Mouse (Mus musculus) neutrophil, adult 5-6 weeks (primary cell): ENCODE measurements around the gene Grb14. TPM values are rescaled to one million over a fixed set of nuclear protein-coding genes. Genes with fewer than 3 reads are reported as not detected.

Experiments used
- ATAC-seq: fragments of 151-379, 151-347 bp; 2 replicates; pipeline ENCODE4 v1.8.0; 2017; ENCODE audit warnings: mild to moderate bottlenecking, moderate TSS enrichment; ENCODE audit not compliant: insufficient number of reproducible peaks, poor library complexity, low FRiP score, severe bottlenecking; ENCODE audit errors: extremely low read depth
- total RNA-seq: library from RNA; stranded (forward); fragments of 200-1000 nt; gene quantifications from 2 replicates; pipeline ENCODE4 v1.2.3, GENCODE M21; 2017

Grb14 gene
- total RNA-seq, 1 experiment from 2014 or later: not detected

DNA sequence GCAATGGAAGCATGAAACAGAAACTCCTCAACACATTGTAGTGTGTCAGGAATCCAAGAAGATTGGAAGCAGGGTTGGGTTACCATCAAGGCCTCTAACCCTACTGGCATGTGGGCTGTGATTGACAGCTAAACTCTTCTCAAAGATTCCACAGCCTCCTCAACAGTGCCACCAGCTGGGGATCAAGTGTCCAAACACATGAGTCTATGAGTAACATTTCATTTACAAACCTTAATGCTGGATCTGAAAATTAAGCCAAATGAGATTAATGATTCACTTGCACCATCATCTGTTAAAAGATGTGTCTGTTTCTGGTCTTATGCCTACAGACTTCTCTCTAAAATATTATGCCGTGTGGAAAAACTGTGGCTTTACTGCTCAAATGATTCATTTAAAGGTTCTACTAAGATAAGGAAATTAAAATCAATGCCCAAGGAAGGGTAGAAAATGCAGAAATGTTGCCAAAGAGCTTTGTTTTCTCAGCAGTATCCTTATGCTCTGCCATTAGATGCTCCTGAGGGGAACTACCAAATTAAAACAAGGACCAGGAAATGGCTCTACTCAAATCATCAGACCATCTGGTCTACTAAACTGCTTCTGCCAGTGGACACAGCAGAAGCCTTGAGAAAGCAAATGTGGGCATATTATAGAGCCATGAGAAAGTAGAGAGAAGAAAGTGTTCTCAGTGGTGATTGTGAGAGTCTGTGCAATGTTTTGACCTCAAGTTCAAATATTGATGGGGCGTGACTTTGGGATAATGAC lies 35.2 kb downstream of the Grb14 start:
- ATAC-seq: no peak

DNA sequence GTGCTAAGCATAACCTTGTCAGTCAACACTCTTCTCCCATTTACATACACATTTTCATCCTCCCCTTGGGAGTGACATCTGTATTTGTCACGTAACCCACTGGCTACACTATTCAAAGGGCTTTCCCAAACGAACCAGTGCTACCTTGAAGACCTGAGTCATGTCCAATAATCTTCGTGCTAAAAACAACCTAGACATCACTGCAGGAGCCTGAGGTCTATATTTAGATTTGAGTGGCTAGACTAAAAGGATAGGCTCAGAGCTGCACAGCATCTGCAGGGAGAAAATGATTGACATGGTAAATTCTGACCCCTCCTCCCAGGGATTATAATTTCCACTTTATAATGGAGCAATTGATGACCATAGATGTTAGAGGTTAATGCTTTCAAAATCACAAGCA lies 37.0 kb downstream of the Grb14 start:
- ATAC-seq: no peak

DNA sequence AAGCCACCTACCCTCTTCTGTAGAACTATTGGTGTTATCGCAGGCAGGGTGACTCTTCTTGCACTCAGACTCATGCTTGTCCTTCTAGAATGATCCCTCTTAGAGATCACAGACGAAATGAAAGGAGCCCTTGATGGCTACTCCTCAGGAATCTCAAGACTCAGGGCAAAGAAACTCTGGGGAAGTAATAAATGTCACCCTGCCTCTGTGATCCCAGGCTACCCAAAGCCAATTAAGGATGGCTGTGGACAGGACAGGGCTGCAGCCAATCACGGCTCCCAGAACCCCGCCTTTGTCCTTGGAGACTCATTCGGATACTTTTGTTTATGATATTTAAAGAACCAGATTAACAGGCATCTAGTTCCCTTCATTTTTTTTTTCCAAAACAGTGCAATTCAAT lies 49.2 kb downstream of the Grb14 start:
- ATAC-seq: no peak

DNA sequence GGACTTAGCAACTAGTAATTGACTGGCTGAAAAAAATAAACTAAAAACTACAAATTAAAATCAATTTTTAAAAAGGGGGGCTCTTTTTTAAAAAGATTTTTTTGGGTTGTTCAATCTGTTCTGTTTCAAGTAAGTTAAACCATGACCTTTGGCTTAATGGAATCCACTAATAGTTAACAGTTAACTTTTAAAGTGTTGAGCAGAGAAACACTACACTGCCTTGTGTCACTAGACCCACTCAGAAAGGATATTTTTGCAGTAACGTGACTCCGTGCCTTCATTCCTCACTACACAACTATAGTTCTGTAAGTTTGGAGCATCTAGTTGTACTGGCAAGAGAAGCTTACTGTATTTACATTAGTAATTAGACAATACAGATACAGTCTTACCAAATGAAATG lies 50.2 kb downstream of the Grb14 start:
- no peak for ATAC-seq

DNA sequence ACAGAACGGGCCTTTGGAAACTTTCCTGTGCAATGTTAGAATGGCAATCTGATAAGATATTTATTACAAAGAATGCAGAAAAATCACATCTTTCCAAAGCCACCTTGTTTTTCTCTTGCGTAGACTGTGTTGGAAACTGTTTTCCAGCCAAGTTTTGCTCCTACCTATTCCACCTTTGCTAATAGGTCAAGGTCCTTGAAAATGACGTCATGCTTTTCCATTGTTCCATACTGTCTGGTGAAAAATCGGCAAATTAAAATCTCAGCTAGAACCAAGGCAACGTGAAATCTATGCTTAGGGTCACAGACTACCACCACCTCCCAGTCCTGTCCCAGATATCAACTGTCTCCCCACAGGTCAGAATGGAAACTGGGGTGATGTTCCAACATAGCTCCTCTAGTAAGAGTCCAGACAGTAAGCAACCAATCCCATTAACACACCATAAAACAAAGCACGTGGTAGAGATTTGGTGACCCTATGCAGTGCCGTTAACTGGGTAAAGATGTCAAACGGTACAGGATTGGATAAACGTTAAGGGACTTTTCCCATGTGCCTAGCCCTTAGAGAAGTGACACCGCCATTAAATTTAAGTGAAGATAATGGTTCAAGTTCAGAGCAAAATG lies 50.9 kb downstream of the Grb14 start:
- no peak for ATAC-seq

DNA sequence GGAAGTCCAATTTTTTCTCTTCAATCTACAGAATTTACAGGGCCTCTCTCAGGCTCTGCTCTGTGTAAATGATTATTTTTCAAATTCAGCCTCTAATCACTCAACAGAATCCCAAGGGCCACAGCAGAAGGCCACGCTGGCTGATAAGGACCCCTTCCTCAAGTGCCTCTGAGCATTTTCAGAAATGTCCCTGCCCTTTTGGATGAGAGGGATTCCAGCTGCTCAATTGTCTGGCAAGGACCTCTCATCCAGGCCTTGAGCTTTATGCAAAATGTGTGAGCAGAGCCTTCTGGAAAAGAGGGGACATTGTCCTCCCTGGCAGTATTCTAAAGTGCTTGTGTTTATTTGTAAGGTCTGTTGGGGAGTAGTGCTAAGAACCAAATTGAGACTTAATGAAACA lies 51.7 kb downstream of the Grb14 start:
- no peak for ATAC-seq

DNA sequence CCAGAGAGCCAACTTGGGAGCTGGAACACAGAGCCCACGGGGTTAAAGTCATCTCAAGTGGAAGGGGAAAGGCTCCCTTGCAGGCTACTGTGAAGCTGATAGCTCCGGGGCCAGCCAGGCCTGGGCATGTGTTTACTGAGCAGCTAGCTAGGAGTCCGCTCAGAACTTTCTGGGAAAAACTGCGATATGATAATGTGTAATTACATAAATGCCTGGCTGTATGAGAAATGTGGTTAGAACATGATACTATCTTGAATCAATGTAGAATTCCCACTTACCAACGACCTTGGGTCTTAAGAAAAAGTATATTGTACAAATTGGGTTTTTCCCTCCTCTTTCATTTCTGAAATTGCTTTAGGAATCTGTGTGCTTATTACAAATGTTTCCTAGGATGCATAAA lies 53.0 kb downstream of the Grb14 start:
- no peak for ATAC-seq

DNA sequence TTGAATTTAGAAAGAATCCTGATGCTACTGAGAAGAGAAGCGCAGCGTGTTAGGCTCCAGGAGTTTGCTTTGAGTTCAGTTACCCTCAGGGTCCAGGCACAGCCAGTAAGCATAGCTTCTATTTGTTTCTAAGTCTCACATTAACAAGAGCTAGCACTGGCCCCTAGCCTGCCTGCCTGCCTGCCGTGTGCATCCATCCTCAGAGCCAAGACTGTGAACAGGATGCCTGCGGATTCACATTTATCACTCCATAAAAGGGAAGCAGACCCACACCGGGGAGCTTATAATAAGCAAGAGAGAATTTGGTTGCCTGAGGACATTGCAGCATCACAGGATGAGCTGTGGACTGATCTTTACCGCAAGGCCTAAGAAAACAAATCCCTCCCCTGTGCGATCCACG lies 53.8 kb downstream of the Grb14 start:
- no peak for ATAC-seq

DNA sequence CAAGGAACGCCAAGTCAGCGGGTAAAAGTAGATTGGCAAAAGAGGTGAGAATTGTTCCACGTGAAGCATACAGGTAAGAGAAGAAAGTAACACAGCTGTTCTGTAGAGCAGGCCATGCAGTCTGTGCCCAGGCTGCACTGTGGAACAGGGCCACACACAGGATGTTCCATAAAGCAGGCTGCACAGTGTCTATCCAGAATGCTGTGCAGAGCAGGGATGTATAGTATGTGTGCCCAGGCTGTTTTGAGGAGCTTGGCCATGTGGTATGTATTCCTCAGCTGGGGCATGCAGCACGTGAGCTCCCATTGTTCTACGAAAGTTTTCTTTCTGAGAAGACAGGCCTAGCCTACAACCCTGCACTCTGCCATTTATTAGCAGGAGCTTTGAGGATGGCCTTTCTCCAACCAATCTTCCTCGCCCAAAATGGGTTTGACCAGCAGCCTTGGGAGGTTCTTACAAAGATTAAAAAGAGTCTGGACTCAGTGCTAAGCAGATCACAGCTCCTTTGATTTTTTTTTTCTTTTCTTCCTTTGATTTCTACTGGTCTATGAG lies 57.8 kb downstream of the Grb14 start:
- no peak for ATAC-seq

DNA sequence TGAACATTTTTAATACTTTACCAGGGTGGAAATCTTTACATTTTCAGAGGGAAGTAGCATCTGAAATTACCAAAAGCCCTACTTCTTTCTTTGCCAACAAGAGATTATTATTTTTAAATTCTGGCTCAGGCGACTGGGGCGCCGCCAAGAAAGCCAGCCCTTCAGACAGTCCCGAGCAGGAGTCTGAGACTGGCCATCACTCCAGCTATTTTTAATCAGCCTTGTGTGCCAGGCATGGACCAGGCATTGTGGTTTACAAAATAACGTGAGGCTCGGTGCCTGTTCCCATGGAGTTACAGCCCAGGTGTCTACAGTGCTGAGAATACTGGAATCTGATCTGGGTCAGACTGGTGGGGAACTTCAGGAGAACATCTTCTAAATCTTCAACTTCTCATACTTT lies 58.5 kb downstream of the Grb14 start:
- ATAC-seq: no peak

DNA sequence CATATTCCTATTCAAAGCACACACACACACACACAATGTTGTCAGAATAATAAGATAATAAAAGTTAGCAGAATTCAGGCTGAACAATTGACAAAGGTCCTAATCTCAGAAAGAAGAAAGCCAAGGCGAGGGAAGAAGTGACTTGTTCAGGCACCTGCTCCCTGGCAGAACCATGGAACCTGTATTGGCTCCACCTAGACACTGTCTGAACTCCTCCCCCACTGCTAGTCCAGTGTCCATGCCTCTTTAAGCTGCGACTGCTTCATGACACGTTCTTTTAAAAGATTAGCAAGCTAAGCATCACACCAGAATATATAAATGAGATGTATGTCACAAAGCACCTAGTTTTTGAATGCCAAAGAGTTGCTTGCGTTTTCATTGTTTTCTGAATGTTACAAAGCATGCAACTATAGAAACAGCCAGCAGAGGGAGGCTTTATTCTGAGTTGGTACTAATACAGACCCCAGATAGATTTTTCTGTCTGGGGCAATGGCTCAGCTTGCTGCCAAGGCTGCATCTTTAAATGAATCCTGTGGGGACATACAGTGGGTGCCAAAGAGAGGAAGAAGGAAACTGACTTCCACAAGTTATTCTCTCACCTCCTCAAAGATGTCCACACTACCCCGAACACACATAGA lies 59.4 kb downstream of the Grb14 start:
- no peak for ATAC-seq

DNA sequence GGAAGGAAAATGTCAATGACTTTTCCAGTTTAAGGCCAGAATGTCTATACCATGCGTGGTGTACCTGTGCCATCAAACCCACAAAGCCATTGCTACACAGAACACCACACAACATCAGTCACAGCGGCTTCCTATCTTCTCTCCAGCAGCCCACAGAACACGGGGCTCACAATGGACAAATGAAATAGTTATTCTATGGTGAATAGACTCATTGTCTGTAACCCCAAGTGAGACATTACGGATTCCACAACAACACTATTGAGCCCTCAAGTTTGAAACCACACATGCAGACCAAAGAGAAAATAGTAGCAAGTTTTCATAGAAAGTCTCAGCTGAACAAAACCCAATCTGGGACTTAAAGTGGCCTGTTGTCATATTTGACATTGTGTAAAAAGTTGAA lies 62.6 kb downstream of the Grb14 start:
- no peak for ATAC-seq

DNA sequence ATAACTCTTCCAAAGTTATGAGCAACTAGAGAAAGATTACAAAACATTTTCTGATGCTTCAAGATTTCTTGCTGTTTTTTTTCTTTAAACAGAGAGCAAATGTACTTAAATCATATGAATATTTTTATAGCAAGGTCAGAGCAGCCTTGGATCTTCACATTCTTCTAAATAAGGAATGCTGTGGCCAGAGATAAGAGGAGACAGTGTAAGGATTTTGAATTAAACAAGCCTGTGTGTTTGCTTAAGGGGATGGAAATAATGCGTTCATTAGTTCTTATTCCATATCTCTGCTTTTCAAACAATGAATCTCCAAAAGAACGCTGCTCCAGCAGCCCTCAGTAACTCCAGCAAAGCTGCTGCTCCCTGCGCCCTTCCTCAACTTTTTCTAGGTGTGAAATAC lies 63.4 kb downstream of the Grb14 start:
- ATAC-seq: no peak

DNA sequence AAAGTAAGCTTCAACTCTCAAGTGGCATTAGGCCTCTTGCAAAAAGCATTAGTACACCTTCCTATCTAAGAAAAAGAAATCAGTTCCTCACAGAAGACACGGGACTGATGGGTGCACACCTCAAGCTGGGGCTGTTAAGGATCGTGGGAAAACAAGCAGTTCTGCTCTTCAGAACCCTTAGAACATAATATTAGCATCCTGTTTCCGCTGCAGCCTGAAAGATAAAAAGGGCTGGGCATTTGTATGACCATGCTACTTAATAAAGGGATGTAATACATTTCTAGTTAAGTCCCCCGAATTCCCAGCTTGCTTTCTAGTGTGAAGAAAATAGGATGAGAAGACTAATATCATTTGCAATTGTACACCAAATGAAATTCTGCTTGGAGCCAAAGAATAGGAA lies 65.1 kb downstream of the Grb14 start:
- no peak for ATAC-seq

DNA sequence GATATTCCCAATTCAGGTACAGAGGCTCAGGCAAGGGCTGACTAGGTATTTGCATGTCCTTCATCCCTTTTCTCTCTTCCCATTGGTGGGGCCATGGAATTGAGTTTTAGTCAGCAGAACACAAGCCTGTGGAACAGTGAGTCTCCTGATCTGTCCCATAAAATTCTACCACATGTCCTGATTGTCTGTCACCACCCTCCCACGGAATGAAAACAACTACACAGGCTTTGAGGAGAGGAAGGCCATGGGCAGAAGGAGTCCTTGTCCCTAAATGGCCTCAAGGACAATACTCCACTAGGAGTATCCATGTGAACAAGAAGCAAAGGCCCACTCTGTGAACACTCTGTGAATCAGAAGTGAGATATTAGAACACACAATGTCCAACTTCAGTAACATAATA lies 69.3 kb downstream of the Grb14 start:
- no peak for ATAC-seq

DNA sequence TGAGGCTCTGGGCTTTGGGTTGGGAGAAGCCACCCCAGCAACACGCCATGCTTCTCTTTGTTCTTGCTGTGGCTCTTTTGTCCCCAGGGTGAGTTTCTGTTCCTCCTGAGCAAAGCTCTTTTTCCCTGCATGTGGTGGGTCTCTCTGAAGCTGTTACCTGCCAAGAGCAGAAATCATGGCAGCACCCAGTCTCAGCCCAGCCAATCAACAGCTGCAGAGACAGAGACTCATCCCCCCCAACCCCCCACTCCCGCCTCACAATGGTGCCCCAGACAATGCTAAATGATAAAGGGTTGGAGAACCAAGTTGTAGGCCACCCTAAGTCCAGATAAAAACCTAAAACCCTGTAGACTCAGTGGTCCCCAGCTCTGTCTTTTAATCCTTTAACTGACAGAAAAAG lies 75.6 kb downstream of the Grb14 start:
- no peak for ATAC-seq

DNA sequence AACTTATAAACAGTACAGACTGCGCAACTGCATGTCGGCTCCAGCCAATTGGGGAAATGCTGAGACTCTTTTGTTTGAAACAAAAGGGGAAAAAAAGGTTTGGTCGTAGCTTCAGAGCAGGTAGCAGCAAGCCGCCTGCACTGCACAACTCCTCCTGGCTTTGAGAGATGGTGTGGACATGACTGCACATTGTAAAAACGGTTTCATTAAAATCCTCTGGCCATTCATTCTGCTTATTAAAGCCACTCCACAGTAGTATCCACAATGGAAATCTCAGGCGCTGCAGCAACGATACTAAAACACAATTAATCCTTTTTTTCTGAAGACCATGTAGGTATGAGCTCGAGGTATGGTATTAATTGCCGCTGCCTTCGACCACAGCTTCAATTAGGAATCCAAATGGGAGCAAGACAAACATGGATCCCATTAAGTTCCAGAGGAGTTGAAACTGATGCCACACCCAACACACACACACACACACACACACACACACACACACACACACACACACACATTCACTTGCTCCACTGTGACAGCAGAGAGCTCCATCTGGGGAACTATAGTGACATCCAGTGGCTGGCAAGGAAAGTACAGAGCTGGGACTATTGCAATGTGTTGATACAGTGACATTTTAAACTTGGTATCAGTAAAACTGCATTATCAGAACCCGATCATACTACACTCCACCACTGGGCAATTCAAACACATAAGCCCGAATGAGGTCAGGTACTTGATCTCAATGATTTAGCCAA lies 76.2 kb downstream of the Grb14 start:
- ATAC-seq: no peak

DNA sequence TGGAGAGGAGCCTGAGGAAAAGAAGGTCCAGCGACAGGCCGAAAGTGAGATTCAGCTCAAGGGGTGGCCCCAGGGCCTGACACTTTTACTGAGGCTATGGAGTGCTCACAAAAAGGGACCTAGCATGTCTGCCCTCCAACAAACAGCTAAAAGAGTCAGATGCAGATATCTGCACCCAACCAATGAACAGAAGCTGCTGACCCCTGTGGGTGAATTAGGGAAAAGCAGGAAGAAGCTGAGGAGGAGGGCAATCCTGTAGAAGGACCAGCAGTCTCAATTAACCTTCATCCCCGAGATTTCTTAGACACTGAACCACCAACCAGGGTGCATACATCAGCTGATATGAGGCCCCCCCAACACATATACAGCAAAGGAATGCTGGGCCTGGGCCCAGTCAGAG lies 77.3 kb downstream of the Grb14 start:
- no peak for ATAC-seq

DNA sequence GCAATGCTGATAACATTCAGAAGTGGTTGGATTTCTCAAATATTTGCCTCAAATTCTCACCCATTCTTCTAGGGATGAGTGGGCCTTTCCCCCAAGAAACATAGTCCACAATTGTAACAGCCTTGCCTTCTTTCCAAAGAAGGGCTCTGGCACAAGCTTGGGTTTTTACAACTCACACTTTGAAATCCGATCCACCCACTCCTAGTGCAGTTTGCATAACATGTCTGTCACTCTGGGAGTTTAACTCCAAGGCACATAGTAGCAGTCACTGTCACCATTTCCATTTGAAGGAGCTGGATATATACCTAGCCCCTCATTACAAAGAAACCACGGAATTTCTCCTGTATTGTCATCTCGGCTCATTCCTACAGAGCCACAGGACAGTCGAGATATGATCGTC lies 103.9 kb downstream of the Grb14 start:
- ATAC-seq: no peak

DNA sequence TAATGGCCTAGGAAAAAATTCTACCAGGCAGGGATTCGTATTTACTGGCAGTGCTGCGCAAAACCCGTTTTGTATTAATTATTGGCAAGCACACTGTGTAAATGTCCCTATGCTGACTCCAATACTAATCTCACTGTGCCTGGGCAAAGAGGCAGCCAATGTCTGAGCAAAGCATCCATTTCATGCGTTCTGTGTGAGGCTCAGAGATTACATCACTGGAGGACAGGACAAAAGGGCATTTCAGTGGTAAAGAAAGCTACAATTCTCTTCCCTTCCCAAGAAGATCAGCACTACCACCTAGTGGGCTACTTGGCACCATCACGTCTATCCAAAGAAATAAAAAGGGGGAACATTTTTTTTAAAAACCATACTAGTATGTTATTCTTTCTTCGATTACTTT lies 109.3 kb downstream of the Grb14 start:
- ATAC-seq: no peak
